Mouse (Mus musculus) naive thymus-derived CD4-positive, alpha-beta T cell, adult 2 months (primary cell): Measurements from ENCODE around the gene Myo1d.

Experiments
- DNase-seq: peaks from one replicate; pipeline ENCODE4 v3.0.0-alpha.2; 2011; ENCODE audit warnings: low read depth

Myo1d gene

GRCm38 (mm10) chr11:80781535-80781934 lies 1.7 kb upstream of the Myo1d start:
- no peak for DNase-seq

- peak; percentile 10 for DNase-seq
Measured at GRCm38 (mm10) chr11:80778916-80779526, 804 bp downstream of the Myo1d start.

- no peak for DNase-seq
Measured at GRCm38 (mm10) chr11:80778157-80778556, 1.7 kb downstream of the Myo1d start.

GRCm38 (mm10) chr11:80777708-80778107 lies 2.1 kb downstream of the Myo1d start:
- DNase-seq, result no peak

GRCm38 (mm10) chr11:80775535-80775934 lies 4.3 kb downstream of the Myo1d start:
- no peak for DNase-seq

GRCm38 (mm10) chr11:80772595-80773210 lies 7.1 kb downstream of the Myo1d start:
- no peak for DNase-seq

GRCm38 (mm10) chr11:80771596-80772250 lies 8.1 kb downstream of the Myo1d start:
- no peak for DNase-seq

GRCm38 (mm10) chr11:80771186-80771585 lies 8.6 kb downstream of the Myo1d start:
- no peak for DNase-seq

GRCm38 (mm10) chr11:80767320-80767617 lies 12.6 kb downstream of the Myo1d start:
- no peak for DNase-seq

- no peak for DNase-seq
Measured at GRCm38 (mm10) chr11:80766472-80767319, 13.1 kb downstream of the Myo1d start.

- no peak for DNase-seq
Measured at GRCm38 (mm10) chr11:80766068-80766467, 13.8 kb downstream of the Myo1d start.

GRCm38 (mm10) chr11:80762066-80762465 lies 17.8 kb downstream of the Myo1d start:
- DNase-seq, result no peak

GRCm38 (mm10) chr11:80761285-80761974 lies 18.4 kb downstream of the Myo1d start:
- no peak for DNase-seq

- DNase-seq, result no peak
Measured at GRCm38 (mm10) chr11:80759023-80759422, 20.8 kb downstream of the Myo1d start.

- DNase-seq, result no peak
Measured at GRCm38 (mm10) chr11:80754201-80754600, 25.6 kb downstream of the Myo1d start.

- no peak for DNase-seq
Measured at GRCm38 (mm10) chr11:80751168-80751567, 28.7 kb downstream of the Myo1d start.

GRCm38 (mm10) chr11:80749187-80749586 lies 30.6 kb downstream of the Myo1d start:
- DNase-seq, result no peak

GRCm38 (mm10) chr11:80745426-80745825 lies 34.4 kb downstream of the Myo1d start:
- no peak for DNase-seq

- DNase-seq, result no peak
Measured at GRCm38 (mm10) chr11:80743823-80744410, 35.9 kb downstream of the Myo1d start.

- no peak for DNase-seq
Measured at GRCm38 (mm10) chr11:80742462-80742861, 37.4 kb downstream of the Myo1d start.

- DNase-seq, result no peak
Measured at GRCm38 (mm10) chr11:80734771-80735170, 45.1 kb downstream of the Myo1d start.

- DNase-seq, result no peak
Measured at GRCm38 (mm10) chr11:80724701-80725100, 55.1 kb downstream of the Myo1d start.
